Mouse (Mus musculus) forebrain, embryonic 15.5 days (tissue): ENCODE measurements at regions not wholly inside any gene's neighbourhood (a gene's known extent, or its start where the extent isn't known, plus 50 kb on each side); places are given as distances from the start of the nearest gene placed in this dataset.

Source experiments
- ATAC-seq: fragments of 200-750 bp; cut with Nextera tagmentation; replicated peaks from 2 replicates; pipeline ENCODE4 v1.8.0; 2017; ENCODE audit warnings: mild to moderate bottlenecking, moderate TSS enrichment, moderate library complexity
- H3K27ac ChIP-seq: fragments of 300-500 bp; sonication (generic); replicated peaks from 2 replicates; pipeline ENCODE4 v1.5.1; 2015; ENCODE audit warnings: mild to moderate bottlenecking, inconsistent platforms
- H3K27me3 ChIP-seq: fragments of 300-500 bp; sonication (generic); 2 replicates; pipeline ENCODE4 v1.6.1; 2015; ENCODE audit warnings: inconsistent platforms
- H3K36me3 ChIP-seq: fragments of 300-500 bp; sonication (generic); 2 replicates; pipeline ENCODE4 v1.6.1; 2015; ENCODE audit warnings: mild to moderate bottlenecking, inconsistent platforms
- H3K4me1 ChIP-seq: fragments of 300-500 bp; sonication (generic); 2 replicates; pipeline ENCODE4 v1.6.1; 2015; ENCODE audit warnings: inconsistent platforms
- H3K4me2 ChIP-seq: fragments of 300-500 bp; sonication (generic); replicated peaks from 2 replicates; pipeline ENCODE4 v1.6.1; 2015; ENCODE audit warnings: mild to moderate bottlenecking, inconsistent platforms
- H3K4me3 ChIP-seq: fragments of 300-500 bp; sonication (generic); 2 replicates; pipeline ENCODE4 v1.5.1; 2015; ENCODE audit warnings: mild to moderate bottlenecking, inconsistent platforms
- H3K9ac ChIP-seq: fragments of 300-500 bp; sonication (generic); replicated peaks from 2 replicates; pipeline ENCODE4 v1.6.1; 2015; ENCODE audit warnings: mild to moderate bottlenecking, inconsistent platforms
- H3K9me3 ChIP-seq: fragments of 300-500 bp; sonication (generic); 2 replicates; pipeline ENCODE4 v1.6.1; 2016; ENCODE audit warnings: inconsistent platforms
- WGBS: fragments of 180-500 bp; shearing (Covaris S2); methylation state at CpG from one replicate; pipeline ENCODE4 v1.1.7; 2015; ENCODE audit warnings: mixed read lengths; 5-methylcytosine and 5-hydroxymethylcytosine counted together

- H3K4me3 ChIP-seq: no peak overlapping the region
- no peaks in the 10 kb centered on the region for H3K27me3 ChIP-seq
- ATAC-seq: peak; percentile 73
- WGBS: 6% methylated on average over 7 of the region's 7 CpGs
- peaks cover 54% of the 10 kb centered on the region for H3K4me1 ChIP-seq
- H3K36me3 ChIP-seq: no peaks in the 10 kb centered on the region
- H3K27ac ChIP-seq: peak overlapping the region; percentile 70
- no peaks in the 10 kb centered on the region for H3K9me3 ChIP-seq
- H3K4me2 ChIP-seq: no peak overlapping the region
- H3K9ac ChIP-seq: no peak overlapping the region
Measured at GRCm38 (mm10) chr2:71625298-71625902, 78.8 kb upstream of the Dlx2 start.

GRCm38 (mm10) chr2:71626404-71626803, 79.8 kb upstream of the Dlx2 start:
- Histone ChIP-seq H3K27ac (no peak overlapping the region), H3K9ac (no peak overlapping the region), H3K27me3 (no peaks in the 10 kb centered on the region), H3K4me3 (no peak overlapping the region), H3K9me3 (no peaks in the 10 kb centered on the region), H3K36me3 (no peaks in the 10 kb centered on the region), H3K4me2 (no peak overlapping the region), H3K4me1 (peaks cover 54% of the 10 kb centered on the region)
- no peak for ATAC-seq
- WGBS: 68% methylated on average over 12 of the region's 12 CpGs

GRCm38 (mm10) chr2:71627097-71627755, 80.7 kb upstream of the Dlx2 start:
- H3K4me2 ChIP-seq: peak overlapping the region; percentile 0; the same call in 1 of the 2 replicates
- WGBS: 16% methylated on average over 14 of the region's 14 CpGs
- H3K27me3 ChIP-seq: no peaks in the 10 kb centered on the region
- no peaks in the 10 kb centered on the region for H3K36me3 ChIP-seq
- no peak overlapping the region for H3K4me3 ChIP-seq
- no peak overlapping the region for H3K9ac ChIP-seq
- H3K27ac ChIP-seq: peak overlapping the region; percentile 38
- H3K9me3 ChIP-seq: no peaks in the 10 kb centered on the region
- H3K4me1 ChIP-seq: peaks cover 54% of the 10 kb centered on the region
- peak; percentile 59 for ATAC-seq

- Histone ChIP-seq H3K27ac (peak overlapping the region; percentile 66), H3K4me2 (peak overlapping the region; percentile 90), H3K27me3 (no peaks in the 10 kb centered on the region), H3K36me3 (no peaks in the 10 kb centered on the region), H3K9me3 (no peaks in the 10 kb centered on the region), H3K4me3 (peak overlapping the region; percentile 43), H3K4me1 (peaks cover 54% of the 10 kb centered on the region), H3K9ac (no peak overlapping the region)
- 15% methylated on average over 7 of the region's 7 CpGs for WGBS
- ATAC-seq: no peak
Measured at GRCm38 (mm10) chr2:71628821-71629220, 82.3 kb upstream of the Dlx2 start.

- peak; percentile 32; the same call in 1 of the 2 replicates for ATAC-seq
- WGBS: under 1% methylated on average over 43 of the region's 43 CpGs
Measured at GRCm38 (mm10) chr2:71629301-71630142, 83.0 kb upstream of the Dlx2 start.

GRCm38 (mm10) chr2:71630143-71630463, 83.5 kb upstream of the Dlx2 start:
- peak; percentile 5; the same call in 1 of the 2 replicates for ATAC-seq

More at GRCm38 (mm10) chr2:71629301-71630142, 83.0 kb upstream of the Dlx2 start:
- Histone ChIP-seq H3K4me1 (peaks cover 53% of the 10 kb centered on the region), H3K9ac (peak overlapping the region; percentile 51), H3K9me3 (no peaks in the 10 kb centered on the region), H3K36me3 (no peaks in the 10 kb centered on the region), H3K27me3 (no peaks in the 10 kb centered on the region), H3K4me3 (peak overlapping the region; percentile 43), H3K4me2 (peak overlapping the region; percentile 90), H3K27ac (peak overlapping the region; percentile 66)

GRCm38 (mm10) chr2:71633471-71633870, 86.9 kb upstream of the Dlx2 start:
- no peak overlapping the region for H3K4me3 ChIP-seq
- no peak overlapping the region for H3K9ac ChIP-seq
- no peak overlapping the region for H3K4me2 ChIP-seq
- H3K27me3 ChIP-seq: no peaks in the 10 kb centered on the region
- no peaks in the 10 kb centered on the region for H3K9me3 ChIP-seq
- H3K36me3 ChIP-seq: no peaks in the 10 kb centered on the region
- no peak overlapping the region for H3K27ac ChIP-seq
- ATAC-seq: no peak
- WGBS: 75% methylated on average over 6 of the region's 6 CpGs
- H3K4me1 ChIP-seq: peaks cover 32% of the 10 kb centered on the region

More at GRCm38 (mm10) chr2:71630143-71630463, 83.5 kb upstream of the Dlx2 start:
- peaks cover 47% of the 10 kb centered on the region for H3K4me1 ChIP-seq
- peak overlapping the region; percentile 90 for H3K4me2 ChIP-seq
- no peaks in the 10 kb centered on the region for H3K9me3 ChIP-seq
- peak overlapping the region; percentile 43 for H3K4me3 ChIP-seq
- peak overlapping the region; percentile 66 for H3K27ac ChIP-seq
- 3% methylated on average over 3 of the region's 3 CpGs for WGBS
- H3K9ac ChIP-seq: peak overlapping the region; percentile 51
- no peaks in the 10 kb centered on the region for H3K27me3 ChIP-seq
- no peaks in the 10 kb centered on the region for H3K36me3 ChIP-seq

- H3K9me3 ChIP-seq: no peaks in the 10 kb centered on the region
- no peak overlapping the region for H3K27ac ChIP-seq
- no peaks in the 10 kb centered on the region for H3K36me3 ChIP-seq
- no peak overlapping the region for H3K4me2 ChIP-seq
- no peak for ATAC-seq
- no peaks in the 10 kb centered on the region for H3K27me3 ChIP-seq
- peaks cover 22% of the 10 kb centered on the region for H3K4me1 ChIP-seq
- no peak overlapping the region for H3K4me3 ChIP-seq
- WGBS: 80% methylated on average over 3 of the region's 3 CpGs
- H3K9ac ChIP-seq: no peak overlapping the region
Measured at GRCm38 (mm10) chr2:71634471-71634870, 87.9 kb upstream of the Dlx2 start.

- Histone ChIP-seq H3K27ac (peak overlapping the region; percentile 62), H3K4me3 (no peak overlapping the region), H3K9ac (no peak overlapping the region), H3K9me3 (peaks cover 6% of the 10 kb centered on the region; the same call in 1 of the 2 replicates), H3K36me3 (no peaks in the 10 kb centered on the region), H3K4me2 (no peak overlapping the region), H3K27me3 (no peaks in the 10 kb centered on the region), H3K4me1 (peaks cover 12% of the 10 kb centered on the region)
- 72% methylated on average over 4 of the region's 4 CpGs for WGBS
- no peak for ATAC-seq
Measured at GRCm38 (mm10) chr2:71636134-71636533, 89.6 kb upstream of the Dlx2 start.

GRCm38 (mm10) chr2:71636590-71636989, 90.0 kb upstream of the Dlx2 start:
- no peak overlapping the region for H3K9ac ChIP-seq
- no peaks in the 10 kb centered on the region for H3K36me3 ChIP-seq
- 23% methylated on average over 4 of the region's 4 CpGs for WGBS
- H3K4me2 ChIP-seq: no peak overlapping the region
- peak overlapping the region; percentile 62 for H3K27ac ChIP-seq
- ATAC-seq: peak; percentile 74
- H3K4me3 ChIP-seq: no peak overlapping the region
- peaks cover 12% of the 10 kb centered on the region for H3K4me1 ChIP-seq
- H3K27me3 ChIP-seq: no peaks in the 10 kb centered on the region
- peaks cover 9% of the 10 kb centered on the region; the same call in 1 of the 2 replicates for H3K9me3 ChIP-seq

GRCm38 (mm10) chr2:71640251-71640650, 93.7 kb upstream of the Dlx2 start:
- Histone ChIP-seq H3K36me3 (no peaks in the 10 kb centered on the region), H3K9me3 (peaks cover 9% of the 10 kb centered on the region; the same call in 1 of the 2 replicates), H3K27me3 (no peaks in the 10 kb centered on the region), H3K4me2 (no peak overlapping the region), H3K27ac (no peak overlapping the region), H3K4me1 (peaks cover 12% of the 10 kb centered on the region), H3K4me3 (no peak overlapping the region), H3K9ac (no peak overlapping the region)
- ATAC-seq: no peak
- WGBS: 95% methylated on average over 5 of the region's 5 CpGs

- WGBS: 64% methylated on average over 6 of the region's 6 CpGs
- H3K9me3 ChIP-seq: peaks cover 9% of the 10 kb centered on the region; the same call in 1 of the 2 replicates
- H3K9ac ChIP-seq: no peak overlapping the region
- no peak for ATAC-seq
- no peak overlapping the region for H3K4me3 ChIP-seq
- H3K4me2 ChIP-seq: no peak overlapping the region
- no peaks in the 10 kb centered on the region for H3K36me3 ChIP-seq
- H3K27me3 ChIP-seq: no peaks in the 10 kb centered on the region
- peaks cover 13% of the 10 kb centered on the region for H3K4me1 ChIP-seq
- no peak overlapping the region for H3K27ac ChIP-seq
Measured at GRCm38 (mm10) chr2:71644038-71644470, 97.5 kb upstream of the Dlx2 start.
